Mouse (Mus musculus) fibroblast of lung, adult 2 months (primary cell): ENCODE results near the gene Mical2.

Experiments
- DNase-seq: peaks from one replicate; pipeline ENCODE4 v3.0.0-alpha.2; 2011; ENCODE audit warnings: low read depth

The Mical2 gene

DNA sequence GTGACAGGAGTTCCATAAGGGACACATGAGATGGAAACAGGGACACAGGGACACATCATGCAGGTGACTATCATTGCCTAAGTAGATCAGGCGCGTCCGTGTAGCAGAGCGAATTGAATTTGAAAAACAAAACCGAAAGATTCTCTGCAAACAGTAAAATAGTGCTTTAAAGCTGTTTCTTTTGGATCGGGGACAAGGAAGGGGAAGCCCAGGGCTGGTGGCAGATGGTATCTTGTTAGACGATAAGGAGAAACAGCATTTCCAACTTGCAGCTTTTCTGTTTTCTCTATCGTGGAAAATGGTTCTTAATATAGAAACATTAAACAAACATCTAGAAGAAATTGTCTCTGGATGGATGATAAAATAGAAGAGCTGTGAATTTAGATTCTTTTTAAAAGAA lies 179.9 kb downstream of the Mical2 start:
- DNase-seq = no peak

- DNase-seq = no peak
Observed at GRCm38 (mm10) chr7:112407597-112407996, 181.9 kb downstream of the Mical2 start.

DNA sequence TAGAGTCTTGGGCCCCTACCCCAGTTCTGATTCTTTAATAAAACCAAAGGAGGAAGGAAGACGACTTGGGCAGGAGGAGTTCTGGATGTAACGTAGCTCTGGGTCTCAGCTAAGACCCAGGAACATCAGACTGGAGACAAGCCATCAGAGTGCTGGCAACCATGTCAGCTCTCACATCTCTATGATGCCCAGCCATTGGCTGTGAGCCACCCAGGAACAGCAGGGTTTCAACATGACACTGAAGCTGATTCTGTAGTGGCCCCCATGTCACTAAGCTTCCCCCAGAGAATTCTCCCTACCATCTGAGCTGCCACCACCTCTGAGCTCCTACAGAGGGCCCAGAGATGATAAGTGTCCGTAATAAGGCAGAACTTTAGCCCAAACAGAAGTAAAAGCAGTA lies 184.3 kb downstream of the Mical2 start:
- DNase-seq = no peak

DNA sequence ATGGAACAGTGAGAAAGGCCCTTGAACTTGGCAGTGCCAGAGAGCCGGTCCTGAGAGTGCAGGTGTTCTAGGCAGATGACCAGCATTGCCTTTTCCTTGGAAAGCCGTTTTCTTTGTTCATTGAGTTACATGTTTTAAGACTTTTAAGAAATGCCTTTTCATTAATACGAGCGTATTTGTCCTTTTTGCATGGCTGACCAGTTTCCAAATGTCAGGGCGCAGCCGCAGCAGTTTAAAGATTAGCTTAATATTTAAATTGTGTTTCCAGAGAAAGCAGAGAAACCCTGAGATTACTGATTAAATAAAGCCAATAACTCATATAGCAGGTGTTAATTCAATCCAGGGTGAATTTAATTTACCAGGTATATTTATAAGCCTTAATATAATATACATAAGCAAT lies 187.6 kb downstream of the Mical2 start:
- DNase-seq = no peak

DNA sequence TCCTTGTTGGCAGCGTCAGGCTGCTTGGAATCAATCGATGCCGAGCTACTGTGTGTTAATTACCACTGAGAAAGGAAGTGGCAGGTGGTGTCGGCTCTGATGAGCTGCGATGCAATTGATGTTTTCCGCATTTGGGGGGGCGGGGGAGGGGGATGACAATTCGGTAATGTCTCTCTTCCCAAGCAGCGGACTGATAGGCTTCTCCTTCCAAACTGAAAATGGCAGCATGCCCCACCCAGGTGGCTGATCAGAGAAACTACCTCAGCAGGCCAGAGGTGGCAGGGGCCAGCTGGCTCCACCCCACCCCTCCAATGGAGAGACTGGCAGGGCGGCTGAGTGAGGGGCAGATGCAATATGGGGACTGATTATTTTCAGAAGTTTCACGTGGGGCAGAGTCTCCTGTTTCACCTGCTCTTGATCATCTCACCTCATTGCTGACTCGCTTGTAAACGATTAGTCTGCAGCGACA lies 190.4 kb downstream of the Mical2 start:
- DNase-seq = no peak

GRCm38 (mm10) chr7:112416730-112417513 lies 191.3 kb downstream of the Mical2 start:
- DNase-seq = no peak

DNA sequence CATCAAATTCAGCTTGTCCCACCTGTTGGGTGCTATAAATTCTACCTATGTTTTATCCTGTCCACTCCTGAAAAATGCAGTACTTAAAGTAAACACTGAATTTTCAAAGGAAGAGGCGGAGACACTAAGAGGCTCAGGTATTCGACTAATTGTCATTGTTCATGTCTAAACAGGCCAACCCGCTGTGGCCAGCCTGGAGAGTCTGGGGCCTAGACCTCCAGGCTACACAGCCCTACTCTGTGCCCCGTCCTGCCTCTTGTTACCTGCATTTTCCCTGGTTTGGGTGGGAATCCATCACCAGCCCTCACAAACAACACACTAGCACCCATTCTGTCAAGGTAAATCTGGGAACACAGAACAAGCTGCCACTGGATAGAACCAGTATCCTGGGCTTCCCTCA lies 191.9 kb downstream of the Mical2 start:
- DNase-seq = no peak

GRCm38 (mm10) chr7:112423438-112423837 lies 197.8 kb downstream of the Mical2 start:
- DNase-seq = no peak

DNA sequence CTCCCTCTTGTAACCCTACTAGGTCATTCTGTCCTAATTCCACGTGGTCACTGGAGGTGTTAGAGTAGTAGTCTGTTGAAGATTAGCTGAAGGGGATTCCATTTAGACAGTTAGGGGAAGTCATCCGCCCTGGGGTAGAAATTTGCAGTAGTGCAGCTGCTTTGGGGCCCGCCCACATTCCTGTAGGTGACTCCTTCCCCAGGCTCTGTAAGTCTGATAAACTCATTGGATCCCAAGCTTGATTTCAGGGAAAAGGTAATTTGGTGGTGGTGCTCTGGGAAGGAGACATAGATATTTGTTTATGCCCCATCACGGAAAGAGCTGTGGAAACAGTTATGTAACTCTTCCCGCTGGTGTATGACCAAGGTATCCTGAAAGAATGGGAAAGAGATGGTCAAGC lies 201.2 kb downstream of the Mical2 start:
- no peak for DNase-seq

GRCm38 (mm10) chr7:112427357-112428157 lies 201.9 kb downstream of the Mical2 start, which contains the start of gene Parva:
TSS of gene Parva (plus strand) at chr7:112427505.
- peak; percentile 39 for DNase-seq

- peak; percentile 50 for DNase-seq
Observed at GRCm38 (mm10) chr7:112428158-112428535, 202.5 kb downstream of the Mical2 start.

DNA sequence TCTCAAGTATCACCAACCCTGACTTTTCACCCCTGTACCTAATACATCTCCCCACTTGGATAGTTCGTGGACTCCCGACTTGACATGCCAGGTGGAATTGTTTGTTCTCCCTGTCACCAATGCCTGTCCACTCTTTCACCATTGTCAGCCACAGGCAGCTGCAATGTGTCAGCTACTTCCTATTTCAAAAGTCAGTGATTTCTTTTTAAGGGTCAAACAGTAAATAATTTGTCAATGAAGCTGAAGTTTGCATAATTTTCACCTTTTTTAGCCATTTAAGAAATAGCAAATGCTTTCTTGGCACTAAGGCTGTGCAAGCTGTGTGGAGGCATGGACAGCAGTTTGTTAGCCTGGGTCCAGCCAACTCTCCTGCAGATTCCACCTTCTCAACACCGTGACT lies 214.2 kb downstream of the Mical2 start:
- no peak for DNase-seq

- DNase-seq = no peak
Observed at GRCm38 (mm10) chr7:112444152-112444984, 218.7 kb downstream of the Mical2 start.

DNA sequence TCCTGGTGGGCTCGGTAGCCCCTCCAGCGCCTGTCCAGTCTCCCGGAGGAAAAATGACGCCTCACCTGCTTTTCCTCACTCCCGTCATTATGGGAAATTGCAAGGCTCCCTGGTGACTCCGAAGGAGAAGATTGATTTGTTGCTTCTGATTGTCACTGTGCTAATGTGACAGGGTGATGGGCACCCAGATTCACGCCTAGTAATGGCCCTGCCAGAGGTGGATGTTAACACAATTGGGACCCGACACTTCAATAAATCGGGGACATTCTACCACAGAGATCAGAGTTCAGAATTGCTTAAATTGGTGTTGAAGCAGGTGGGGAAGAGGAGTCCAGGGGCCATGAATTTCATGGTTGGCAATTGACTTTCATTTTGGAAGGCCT lies 219.3 kb downstream of the Mical2 start:
- no peak for DNase-seq

- no peak for DNase-seq
Observed at GRCm38 (mm10) chr7:112446498-112446897, 220.8 kb downstream of the Mical2 start.

DNA sequence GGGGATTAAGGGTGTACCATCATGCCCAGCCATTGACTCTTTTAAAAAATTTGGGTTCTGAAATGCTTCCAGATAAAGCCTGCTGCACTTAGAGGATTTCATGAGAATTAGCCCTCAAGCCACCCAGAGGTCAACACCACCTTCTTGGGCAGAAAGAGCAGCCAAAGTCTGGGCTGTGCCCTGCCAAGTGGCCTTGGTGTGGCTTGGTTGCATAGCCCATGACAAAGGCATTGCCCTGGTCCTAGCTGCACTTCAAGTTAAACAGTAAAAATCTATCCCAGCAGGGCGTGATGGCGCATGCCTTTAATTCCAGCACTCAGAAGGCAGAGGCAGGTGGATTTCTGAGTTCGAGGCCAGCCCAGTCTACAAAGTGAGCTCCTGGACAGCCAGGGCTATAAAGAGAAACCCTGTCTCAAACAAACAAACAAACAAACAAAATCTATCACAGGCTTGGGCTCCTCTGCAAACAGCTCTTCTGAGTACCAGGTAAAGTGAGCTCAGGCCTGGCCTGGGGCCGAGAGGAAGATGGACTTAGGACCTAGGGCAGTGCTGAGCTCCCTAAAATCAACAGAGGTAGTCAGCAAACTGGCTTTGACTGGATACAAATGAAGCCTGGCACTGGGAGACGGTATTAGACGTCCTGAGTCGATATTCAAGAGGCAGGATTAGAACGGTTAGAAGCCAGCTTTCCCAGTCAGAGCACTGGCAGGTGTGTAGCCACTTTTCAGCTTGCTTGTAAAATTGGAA lies 224.5 kb downstream of the Mical2 start:
- no peak for DNase-seq

DNA sequence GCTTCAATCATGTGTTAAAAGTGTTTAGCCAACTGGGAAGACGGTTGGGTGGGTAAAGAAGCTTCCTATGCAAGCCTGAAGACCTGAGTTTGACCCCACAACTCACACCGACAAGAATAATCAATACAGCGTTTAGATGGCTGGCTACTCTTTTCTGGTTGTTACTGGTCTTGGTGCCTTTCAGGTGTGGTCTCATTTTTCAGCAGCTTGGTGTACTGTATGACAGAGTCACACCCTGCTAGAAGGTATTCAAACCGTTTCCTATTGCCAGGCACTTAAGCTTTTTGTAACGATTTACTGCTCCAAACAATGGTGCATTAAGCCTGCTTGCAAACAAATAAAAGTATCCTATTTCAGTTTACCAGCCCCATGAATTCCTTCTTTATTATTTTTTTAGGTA lies 226.8 kb downstream of the Mical2 start:
- no peak for DNase-seq

- peak; percentile 60 for DNase-seq
Observed at GRCm38 (mm10) chr7:112453805-112454214, 228.2 kb downstream of the Mical2 start.

DNA sequence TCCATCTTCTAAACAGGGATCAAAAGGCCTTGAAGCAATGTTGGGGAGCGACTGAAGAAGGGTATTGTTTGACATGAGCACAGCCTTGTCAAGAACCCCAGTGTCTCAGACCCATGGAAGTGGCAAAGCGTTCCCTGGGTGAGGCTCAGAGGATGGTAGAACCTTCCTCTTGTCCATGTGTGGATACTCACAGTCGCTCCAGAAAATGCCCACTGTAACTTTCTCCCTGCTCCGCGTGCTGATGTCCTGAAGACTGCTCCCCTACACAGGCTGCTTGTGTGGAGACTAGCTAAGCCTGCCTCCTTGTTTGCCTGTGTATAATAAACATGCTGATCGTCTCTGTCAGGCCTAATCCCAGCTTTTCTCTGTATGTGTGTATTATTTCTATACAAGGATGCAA lies 228.7 kb downstream of the Mical2 start:
- DNase-seq = no peak

- no peak for DNase-seq
Observed at GRCm38 (mm10) chr7:112454951-112455350, 229.3 kb downstream of the Mical2 start.

DNA sequence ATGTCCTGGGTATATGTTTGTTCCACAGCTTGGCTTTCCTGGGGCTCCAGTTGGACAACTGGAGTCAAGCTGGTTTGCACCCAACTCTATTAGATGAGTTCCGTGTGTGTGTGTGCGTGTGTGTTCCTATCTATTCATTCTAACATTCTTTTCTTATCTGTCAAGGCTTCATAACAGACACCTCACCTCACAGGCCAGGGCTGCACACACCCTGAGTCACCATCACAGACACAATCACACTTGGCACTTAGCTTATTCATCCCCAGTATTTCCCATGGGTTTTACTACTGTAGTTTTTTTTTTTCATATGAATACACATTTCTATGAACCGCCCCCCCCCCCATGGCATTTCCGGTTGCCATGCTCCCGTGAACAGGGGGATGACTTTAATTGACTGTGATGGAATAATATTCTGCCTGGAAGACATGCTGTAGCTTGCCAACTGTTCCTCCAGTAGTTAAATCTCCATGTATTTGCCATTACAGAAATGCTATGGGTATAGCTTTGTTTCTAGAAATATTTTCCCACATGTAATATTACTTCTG lies 230.0 kb downstream of the Mical2 start:
- no peak for DNase-seq
